Mouse (Mus musculus) megakaryocyte, embryonic 14.5 days (primary cell): ENCODE results near the gene Ip6k1.

Experiments
- FLI1 ChIP-seq: IDR thresholded peaks from 2 replicates; pipeline ENCODE4 v1.6.1; 2012; ENCODE audit warnings: low read length, inconsistent platforms, mixed read lengths
- GATA1 ChIP-seq: IDR thresholded peaks from 3 replicates; pipeline ENCODE4 v1.6.1; 2012; ENCODE audit warnings: mixed read lengths, low read length, inconsistent platforms, borderline replicate concordance

GRCm38 (mm10) chr9:108020741-108021140 is 18.4 kb downstream of the Ip6k1 start:
- TF ChIP-seq GATA1 (no peak), FLI1 (no peak)
